Mouse (Mus musculus) G1E (cell line): ENCODE results near the gene Prkaca.

ENCODE experiments used
- CTCF ChIP-seq: IDR thresholded peaks from 2 replicates; pipeline ENCODE4 v1.5.1; 2012; ENCODE audit warnings: low read depth, low read length, inconsistent platforms, mixed read lengths
- GATA1 ChIP-seq: IDR thresholded peaks from 2 replicates; pipeline ENCODE4 v1.6.1; 2012; ENCODE audit warnings: borderline replicate concordance, low read length, inconsistent platforms, mixed read lengths
- TAL1 ChIP-seq: conservative IDR thresholded peaks from 2 replicates; pipeline ENCODE4 v1.6.1; 2012; ENCODE audit warnings: low read depth, low read length, inconsistent platforms, mixed read lengths

DNA sequence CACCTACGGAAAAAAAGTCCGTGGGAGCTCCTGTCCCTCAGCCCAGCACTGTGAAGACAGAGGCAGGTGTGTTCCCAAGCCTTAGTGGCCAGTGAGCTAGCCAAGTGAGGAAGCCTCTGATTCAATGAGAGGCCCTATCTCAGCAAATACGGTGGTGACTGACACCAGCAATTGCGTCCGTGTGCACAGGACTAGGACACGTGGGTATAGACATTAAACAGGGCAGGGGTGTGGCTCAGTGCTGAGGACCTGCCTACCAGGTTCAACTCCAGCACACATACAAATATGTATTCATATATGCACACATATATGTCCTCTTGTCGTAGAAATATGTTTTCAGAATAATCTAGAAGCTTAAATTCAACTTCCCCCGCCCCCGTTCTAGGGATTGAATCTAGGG is 46.9 kb downstream of the Prkaca start:
- TF ChIP-seq CTCF: no peak
- no peak for TF ChIP-seq GATA1
- no peak for TF ChIP-seq TAL1
